Comparison of ENCODE assay signal across 12 mouse cellular contexts in the genomic region with DNA sequence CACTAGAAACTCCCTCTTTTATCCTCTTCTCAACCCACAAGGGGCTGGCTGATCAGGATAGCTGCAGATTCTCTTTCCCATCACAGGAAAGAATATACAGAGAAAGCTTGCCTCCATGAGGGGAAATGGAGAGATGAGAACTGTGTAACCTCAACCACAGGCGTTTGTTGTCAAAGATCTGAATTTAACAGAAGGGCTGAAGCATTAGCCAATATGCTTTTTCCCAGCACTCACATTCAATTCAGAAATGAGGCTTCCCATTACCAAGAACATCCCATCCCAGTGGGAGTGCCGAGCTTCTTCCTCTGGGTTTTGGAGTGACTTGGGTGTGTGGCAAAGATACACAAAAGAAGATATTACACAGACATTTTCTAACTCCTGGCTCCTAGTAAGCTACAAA.
"Had no signal": no experiment of that assay in that cellular context is flagged by ENCODE, and none has a peak within 500 bp of the region (broad histone marks: within the 10 kb centered on the region; RNA-seq: fewer than 3 reads in every experiment).

No protein-coding gene starts in this region.

- DNase-seq: lung, adult 18-20 months; lung, embryonic 14.5 days; lung, postnatal 10 days; lung, postnatal 4 days; midbrain, embryonic 14.5 days; retina, postnatal 1 day; right cerebral cortex, adult 18-20 months; right cerebral cortex, postnatal 25 days; right cerebral cortex, postnatal 4 days; thymus, adult 18-20 months; thymus, postnatal 14 days; thymus, postnatal 36 days had no signal
